Mouse (Mus musculus) CH12.LX (cell line): ENCODE results near the gene Vps29. TPM values are rescaled to one million over a fixed set of nuclear protein-coding genes. Genes with fewer than 3 reads are reported as not detected.

Source experiments
- DNase-seq: peaks from one replicate; pipeline ENCODE4 v3.0.0-alpha.2; 2013; ENCODE audit errors: extremely low read depth
- H3K27ac ChIP-seq: 2 replicates; pipeline ENCODE4 v1.5.1; 2012; ENCODE audit warnings: low read depth, mild to moderate bottlenecking, control low read depth, moderate library complexity; ENCODE audit not compliant: insufficient read depth
- H3K27me3 ChIP-seq: replicated peaks from 2 replicates; pipeline ENCODE3; 2012; ENCODE audit warnings: inconsistent platforms
- H3K36me3 ChIP-seq, 2 experiments: replicated peaks in 1 of 2; 2 replicates each; pipeline versions ENCODE3 to v1.6.1; 2012; ENCODE audit warnings: inconsistent platforms in 1 of 2, low read length in 1 of 2, mild to moderate bottlenecking in 1 of 2, mixed read lengths in 1 of 2, moderate library complexity in 1 of 2; ENCODE audit not compliant: control insufficient read depth in 1 of 2, insufficient read depth in 1 of 2
- H3K4me1 ChIP-seq, 2 experiments: 2 replicates each; pipeline ENCODE4 v1.6.1; 2012; ENCODE audit warnings: inconsistent platforms in 1 of 2, moderate library complexity in 1 of 2; ENCODE audit not compliant: insufficient read depth in 2 of 2, control insufficient read depth in 1 of 2
- H3K4me2 ChIP-seq: 2 replicates; pipeline ENCODE4 v1.6.1; 2012; ENCODE audit warnings: low read depth, mild to moderate bottlenecking, control low read depth; ENCODE audit not compliant: poor library complexity, insufficient read depth, severe bottlenecking
- H3K4me3 ChIP-seq, 3 experiments: fragments of 150-350 bp in 1 of 3; sonication (generic) in 1 of 3; replicated peaks in 1 of 3; 2 replicates each; pipeline versions ENCODE3 to v1.5.1; 2011 to 2012; ENCODE audit warnings: low read depth in 2 of 3, low read length in 2 of 3, mild to moderate bottlenecking in 2 of 3, moderate library complexity in 2 of 3, control low read depth in 1 of 3, improper control_type of control experiment in 1 of 3, inconsistent platforms in 1 of 3, mixed read lengths in 1 of 3; ENCODE audit not compliant: poor library complexity in 1 of 3
- H3K79me2 ChIP-seq: replicated peaks from 2 replicates; pipeline ENCODE4 v1.6.1; 2012; ENCODE audit warnings: mild to moderate bottlenecking, moderate library complexity; ENCODE audit not compliant: control insufficient read depth, poor library complexity, insufficient read depth, severe bottlenecking; ENCODE audit errors: extremely low read depth
- H3K9ac ChIP-seq: 2 replicates; pipeline ENCODE4 v1.6.1; 2012; ENCODE audit warnings: low read depth, mild to moderate bottlenecking, control low read depth, moderate library complexity; ENCODE audit not compliant: insufficient read depth
- H3K9me3 ChIP-seq: replicated peaks from 2 replicates; pipeline ENCODE3; 2012; ENCODE audit warnings: low read length, inconsistent platforms, mixed read lengths
- BHLHE40 ChIP-seq: IDR thresholded peaks from 2 replicates; pipeline ENCODE4 v1.6.1; 2011; ENCODE audit warnings: mild to moderate bottlenecking, low read depth, low read length, improper control_type of control experiment
- JUN ChIP-seq: IDR thresholded peaks from 2 replicates; pipeline ENCODE4 v1.6.1; 2011; ENCODE audit warnings: low read depth, mild to moderate bottlenecking, low read length, improper control_type of control experiment, moderate library complexity; ENCODE audit not compliant: insufficient read depth
- MXI1 ChIP-seq: IDR thresholded peaks from 2 replicates; pipeline ENCODE4 v1.6.1; 2011; ENCODE audit warnings: mild to moderate bottlenecking, low read depth, low read length, improper control_type of control experiment
- POLR2AphosphoS2 ChIP-seq: IDR thresholded peaks from 2 replicates; pipeline ENCODE4 v1.6.1; 2011; ENCODE audit warnings: low read depth, low read length, improper control_type of control experiment
- SIN3A ChIP-seq: IDR thresholded peaks from 2 replicates; pipeline ENCODE4 v1.6.1; 2012; ENCODE audit warnings: low read length, improper control_type of control experiment, inconsistent platforms
- ZMIZ1 ChIP-seq: IDR thresholded peaks from 2 replicates; pipeline ENCODE4 v1.6.1; 2012; ENCODE audit warnings: low read depth, mild to moderate bottlenecking, inconsistent platforms, low read length, improper control_type of control experiment
- dilution Hi-C: fragments of 300-500 bp; cut with MboI; formaldehyde crosslinking; loops from 2 replicates; pipeline ENCODE4 v1.14.3; 2020; ENCODE audit warnings: low sequenced_read_pairs; ENCODE audit not compliant: extremely low pct_unique_long_range_greater_than_20kb, extremely low pct_ligation_motif_present
- in situ Hi-C: fragments of 300-500 bp; cut with MboI; formaldehyde crosslinking; loops from 3 replicates; pipeline ENCODE4 v1.14.3; 2019; ENCODE audit warnings: low sequenced_read_pairs, low pct_ligation_motif_present, low pct_unique_long_range_greater_than_20kb, mixed read lengths
- polyA plus RNA-seq: library from polyadenylated mRNA; unstranded; fragments of >175 nt; gene quantifications from 2 replicates; pipeline ENCODE4 v1.2.1, GENCODE M21; 2012; ENCODE audit warnings: low read depth; ENCODE audit not compliant: insufficient read length
- total RNA-seq, 2 experiments: library from RNA; depleted of rRNA; stranded (reverse); fragments of 300-350 nt in 1 of 2; fragments of >200 nt in 1 of 2; gene quantifications; 2 replicates each; pipeline ENCODE4 v1.2.3; 2012 to 2014

Vps29 gene
- total and polyA plus RNA-seq, 3 experiments: 82.2 to 145 (median 94.4) TPM

DNA sequence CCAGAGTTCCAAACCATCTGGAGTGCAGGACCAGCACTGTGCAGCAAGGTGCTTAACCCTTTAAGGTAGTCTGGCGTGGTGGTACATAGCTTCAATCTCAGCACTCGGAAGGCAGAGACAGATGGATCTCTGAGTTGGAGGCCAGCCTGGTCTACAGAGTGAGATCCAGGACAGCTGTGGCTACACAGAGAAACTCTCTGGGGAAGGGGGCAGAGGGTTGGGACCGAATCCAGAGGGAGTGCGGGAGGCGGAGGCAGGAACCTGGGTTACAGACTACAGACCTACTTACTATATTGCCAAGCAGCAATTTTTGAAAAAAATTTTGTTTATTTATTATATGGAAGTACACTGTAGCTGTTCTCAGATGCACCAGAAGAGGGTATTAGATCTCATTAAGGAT lies 60.2 kb downstream of the Vps29 start:
- no peaks in the 10 kb centered on the region for H3K27me3 ChIP-seq
- H3K9ac ChIP-seq: no peak overlapping the region
- no peak overlapping the region for H3K4me2 ChIP-seq
- DNase-seq: no peak
- peaks cover 6 to 12% of the 10 kb centered on the region in 2 experiments for H3K36me3 ChIP-seq
- dilution Hi-C loops: no loop called here
- no peak overlapping the region for H3K27ac ChIP-seq
- in situ Hi-C loops: no loop called here
- H3K4me1 ChIP-seq: no peaks in the 10 kb centered on the region
- peaks cover 2% of the 10 kb centered on the region for H3K9me3 ChIP-seq
- TF ChIP-seq SIN3A: no peak
- no peak for TF ChIP-seq POLR2AphosphoS2
- no peak for TF ChIP-seq BHLHE40
- no peak for TF ChIP-seq MXI1
- TF ChIP-seq JUN: no peak
- TF ChIP-seq ZMIZ1: no peak
- no peak overlapping the region for H3K4me3 ChIP-seq
- no peaks in the 10 kb centered on the region for H3K79me2 ChIP-seq

Other genes starting within 250 kb of the Vps29 start
- 0.47 and 0.59 TPM in 2 replicates for gene Ccdc63, start 213.5 kb upstream of the Vps29 start, total RNA-seq (2012; rRNA removed)
- gene Ccdc63, start 213.5 kb upstream of the Vps29 start, total RNA-seq (2014; rRNA removed): 0.39 TPM in 1 of 2 replicates, not detected in the other
- 0.70 and 0.94 TPM in 2 replicates for gene Ccdc63, start 213.5 kb upstream of the Vps29 start, polyA plus RNA-seq
- 191 and 234 TPM in 2 replicates for gene Ppp1cc, start 196.1 kb upstream of the Vps29 start, total RNA-seq (2012; rRNA removed)
- gene Ppp1cc, start 196.1 kb upstream of the Vps29 start, total RNA-seq (2014; rRNA removed): 401 and 406 TPM in 2 replicates
- gene Ppp1cc, start 196.1 kb upstream of the Vps29 start, polyA plus RNA-seq: 358 and 375 TPM in 2 replicates
- 156 and 167 TPM in 2 replicates for gene Hvcn1, start 147.6 kb upstream of the Vps29 start, total RNA-seq (2012; rRNA removed)
- 132 and 143 TPM in 2 replicates for gene Hvcn1, start 147.6 kb upstream of the Vps29 start, total RNA-seq (2014; rRNA removed)
- 145 and 159 TPM in 2 replicates for gene Hvcn1, start 147.6 kb upstream of the Vps29 start, polyA plus RNA-seq
- 7.6 and 8.8 TPM in 2 replicates for gene Tctn1, start 89.9 kb upstream of the Vps29 start, total RNA-seq (2012; rRNA removed)
- 2.6 and 2.9 TPM in 2 replicates for gene Tctn1, start 89.9 kb upstream of the Vps29 start, total RNA-seq (2014; rRNA removed)
- gene Tctn1, start 89.9 kb upstream of the Vps29 start, polyA plus RNA-seq: 3.7 and 4.4 TPM in 2 replicates
- gene Pptc7, start 70.0 kb upstream of the Vps29 start, total RNA-seq (2012; rRNA removed): 17.1 and 19.9 TPM in 2 replicates
- gene Pptc7, start 70.0 kb upstream of the Vps29 start, total RNA-seq (2014; rRNA removed): 25.6 and 25.9 TPM in 2 replicates
- gene Pptc7, start 70.0 kb upstream of the Vps29 start, polyA plus RNA-seq: 22.2 and 23.6 TPM in 2 replicates
- gene Rad9b, start 136 bp upstream of the Vps29 start, total RNA-seq (2012; rRNA removed): 6.5 and 9.0 TPM in 2 replicates
- 10.3 and 11.3 TPM in 2 replicates for gene Rad9b, start 136 bp upstream of the Vps29 start, total RNA-seq (2014; rRNA removed)
- gene Rad9b, start 136 bp upstream of the Vps29 start, polyA plus RNA-seq: 10.4 TPM in 2 replicates
- gene Gpn3, start 17.5 kb downstream of the Vps29 start, total RNA-seq (2012; rRNA removed): 61.4 and 66.8 TPM in 2 replicates
- 96.1 and 97.1 TPM in 2 replicates for gene Gpn3, start 17.5 kb downstream of the Vps29 start, total RNA-seq (2014; rRNA removed)
- 65.9 and 74.6 TPM in 2 replicates for gene Gpn3, start 17.5 kb downstream of the Vps29 start, polyA plus RNA-seq
- gene Fam216a, start 18.0 kb downstream of the Vps29 start, total RNA-seq (2012; rRNA removed): 37.2 and 38.2 TPM in 2 replicates
- gene Fam216a, start 18.0 kb downstream of the Vps29 start, total RNA-seq (2014; rRNA removed): 50.2 and 55.8 TPM in 2 replicates
- gene Fam216a, start 18.0 kb downstream of the Vps29 start, polyA plus RNA-seq: 41.4 and 41.5 TPM in 2 replicates
- 297 and 315 TPM in 2 replicates for gene Arpc3, start 37.5 kb downstream of the Vps29 start, total RNA-seq (2012; rRNA removed)
- 425 and 543 TPM in 2 replicates for gene Arpc3, start 37.5 kb downstream of the Vps29 start, total RNA-seq (2014; rRNA removed)
- gene Arpc3, start 37.5 kb downstream of the Vps29 start, polyA plus RNA-seq: 256 TPM in 2 replicates
- gene Anapc7, start 67.3 kb downstream of the Vps29 start, total RNA-seq (2012; rRNA removed): 36.6 and 39.4 TPM in 2 replicates
- 21.3 and 21.9 TPM in 2 replicates for gene Anapc7, start 67.3 kb downstream of the Vps29 start, total RNA-seq (2014; rRNA removed)
- 43.3 and 45.4 TPM in 2 replicates for gene Anapc7, start 67.3 kb downstream of the Vps29 start, polyA plus RNA-seq
- 80.9 and 123 TPM in 2 replicates for gene Atp2a2, start 147.9 kb downstream of the Vps29 start, total RNA-seq (2012; rRNA removed)
- gene Atp2a2, start 147.9 kb downstream of the Vps29 start, total RNA-seq (2014; rRNA removed): 59.5 and 61.6 TPM in 2 replicates
- gene Atp2a2, start 147.9 kb downstream of the Vps29 start, polyA plus RNA-seq: 158 and 159 TPM in 2 replicates